Mouse (Mus musculus) embryonic facial prominence, embryonic 12.5 days (tissue): ENCODE measurements at regions not wholly inside any gene's neighbourhood (a gene's known extent, or its start where the extent isn't known, plus 50 kb on each side); places are given as distances from the start of the nearest gene placed in this dataset.

Experiments
- ATAC-seq: fragments of 200-750 bp; cut with Nextera tagmentation; 2 replicates; pipeline ENCODE4 v1.8.0; 2017; ENCODE audit not compliant: insufficient number of reproducible peaks, insufficient read depth, low FRiP score, low TSS enrichment
- H3K27ac ChIP-seq: fragments of 300-500 bp; sonication (generic); 2 replicates; pipeline ENCODE4 v1.5.1; 2016; ENCODE audit warnings: mild to moderate bottlenecking
- H3K27me3 ChIP-seq: fragments of 300-500 bp; sonication (generic); 2 replicates; pipeline ENCODE4 v1.6.1; 2016; ENCODE audit warnings: mild to moderate bottlenecking, moderate library complexity
- H3K36me3 ChIP-seq: fragments of 300-500 bp; sonication (generic); 2 replicates; pipeline ENCODE4 v1.6.1; 2016; ENCODE audit warnings: mild to moderate bottlenecking
- H3K4me1 ChIP-seq: fragments of 300-500 bp; sonication (generic); 2 replicates; pipeline ENCODE4 v1.6.1; 2016
- H3K4me2 ChIP-seq: fragments of 300-500 bp; sonication (generic); replicated peaks from 2 replicates; pipeline ENCODE4 v1.6.1; 2016; ENCODE audit warnings: mild to moderate bottlenecking, moderate library complexity
- H3K4me3 ChIP-seq: fragments of 300-500 bp; sonication (generic); 2 replicates; pipeline ENCODE4 v1.5.1; 2016; ENCODE audit warnings: mild to moderate bottlenecking
- H3K9ac ChIP-seq: fragments of 300-500 bp; sonication (generic); 2 replicates; pipeline ENCODE4 v1.6.1; 2016; ENCODE audit warnings: mild to moderate bottlenecking, moderate library complexity
- H3K9me3 ChIP-seq: fragments of 300-500 bp; sonication (generic); 2 replicates; pipeline ENCODE4 v1.6.1; 2016; ENCODE audit warnings: mild to moderate bottlenecking, moderate library complexity
- WGBS: fragments of 180-500 bp; shearing (Covaris S2); methylation state at CpG from one replicate; pipeline ENCODE4 v1.1.7; 2016; 5-methylcytosine and 5-hydroxymethylcytosine counted together

DNA sequence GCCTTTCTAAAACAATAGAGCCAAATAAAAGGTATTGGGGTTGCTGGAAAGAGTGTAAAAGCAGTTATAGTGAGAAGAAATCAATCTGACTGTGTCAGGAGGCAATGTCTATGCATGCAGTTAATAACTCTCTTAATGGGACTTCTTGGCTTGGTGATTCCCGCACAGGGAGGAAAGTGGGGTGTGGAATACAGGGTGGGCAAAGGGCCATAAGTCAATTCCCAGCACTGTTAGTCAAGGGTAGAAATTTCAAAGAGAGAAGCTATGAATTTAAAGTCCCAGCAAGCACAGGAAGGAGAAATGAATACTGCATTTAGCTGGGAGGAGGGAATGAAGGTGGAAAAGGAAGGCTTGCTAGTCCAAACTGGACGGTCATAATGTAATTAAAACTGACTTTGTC is 183.0 kb upstream of the Tle1 start:
- H3K4me1 ChIP-seq: peaks cover 11% of the 10 kb centered on the region
- 62% methylated on average over 2 of the region's 2 CpGs for WGBS

GRCm38 (mm10) chr4:72382517-72383147 is 181.9 kb upstream of the Tle1 start:
- Histone ChIP-seq H3K27ac (no peak overlapping the region), H3K4me2 (no peak overlapping the region), H3K4me1 (peaks cover 11% of the 10 kb centered on the region), H3K9me3 (no peaks in the 10 kb centered on the region), H3K36me3 (no peaks in the 10 kb centered on the region), H3K4me3 (no peak overlapping the region), H3K9ac (no peak overlapping the region), H3K27me3 (no peaks in the 10 kb centered on the region)
- no peak for ATAC-seq
- 78% methylated on average over 11 of the region's 11 CpGs for WGBS

More for the DNA sequence above, 183.0 kb upstream of the Tle1 start:
- Histone ChIP-seq H3K36me3 (no peaks in the 10 kb centered on the region), H3K27me3 (no peaks in the 10 kb centered on the region), H3K9ac (no peak overlapping the region), H3K4me3 (no peak overlapping the region), H3K27ac (no peak overlapping the region), H3K4me2 (no peak overlapping the region), H3K9me3 (no peaks in the 10 kb centered on the region)
- ATAC-seq: no peak

DNA sequence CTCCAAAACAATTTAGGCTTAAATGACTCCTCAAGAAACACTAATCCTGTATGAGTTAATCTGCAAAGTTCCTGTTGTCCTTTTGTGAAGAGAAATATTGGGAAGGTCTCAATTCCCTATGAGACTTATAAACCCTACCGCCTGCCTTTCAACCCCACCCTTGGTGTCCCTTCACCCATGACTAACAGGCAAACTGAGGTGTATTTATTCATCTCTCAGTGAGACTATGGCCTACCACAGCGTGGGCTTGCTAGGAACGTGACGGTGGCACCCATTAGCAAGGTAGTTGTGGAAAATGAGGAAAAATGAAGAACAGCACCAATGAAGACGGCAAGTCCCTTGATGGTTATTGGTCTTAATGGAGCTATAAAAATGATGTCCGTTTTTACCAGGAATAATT is 181.0 kb upstream of the Tle1 start:
- H3K4me3 ChIP-seq: no peak overlapping the region
- no peak overlapping the region for H3K4me2 ChIP-seq
- H3K9me3 ChIP-seq: no peaks in the 10 kb centered on the region
- H3K4me1 ChIP-seq: peaks cover 11% of the 10 kb centered on the region
- H3K9ac ChIP-seq: no peak overlapping the region
- no peaks in the 10 kb centered on the region for H3K36me3 ChIP-seq
- ATAC-seq: no peak
- 81% methylated on average over 6 of the region's 6 CpGs for WGBS
- no peaks in the 10 kb centered on the region for H3K27me3 ChIP-seq
- H3K27ac ChIP-seq: no peak overlapping the region

GRCm38 (mm10) chr4:72381116-72381515 is 180.4 kb upstream of the Tle1 start:
- no peak for ATAC-seq
- Histone ChIP-seq H3K4me3 (no peak overlapping the region), H3K36me3 (no peaks in the 10 kb centered on the region), H3K4me1 (peaks cover 11% of the 10 kb centered on the region), H3K27ac (no peak overlapping the region), H3K4me2 (no peak overlapping the region), H3K9me3 (no peaks in the 10 kb centered on the region), H3K9ac (no peak overlapping the region), H3K27me3 (no peaks in the 10 kb centered on the region)
- 70% methylated on average over 3 of the region's 3 CpGs for whole genome bisulfite sequencing

- no peak overlapping the region for H3K27ac ChIP-seq
- H3K4me2 ChIP-seq: no peak overlapping the region
- no peaks in the 10 kb centered on the region for H3K36me3 ChIP-seq
- H3K4me1 ChIP-seq: peaks cover 4% of the 10 kb centered on the region; the same call in 1 of the 2 replicates
- H3K4me3 ChIP-seq: no peak overlapping the region
- H3K9ac ChIP-seq: no peak overlapping the region
- ATAC-seq: no peak
- 92% methylated on average over 1 of the region's 1 CpGs for WGBS
- no peaks in the 10 kb centered on the region for H3K27me3 ChIP-seq
- H3K9me3 ChIP-seq: no peaks in the 10 kb centered on the region
Measured at GRCm38 (mm10) chr4:72379515-72379914, 178.8 kb upstream of the Tle1 start.

DNA sequence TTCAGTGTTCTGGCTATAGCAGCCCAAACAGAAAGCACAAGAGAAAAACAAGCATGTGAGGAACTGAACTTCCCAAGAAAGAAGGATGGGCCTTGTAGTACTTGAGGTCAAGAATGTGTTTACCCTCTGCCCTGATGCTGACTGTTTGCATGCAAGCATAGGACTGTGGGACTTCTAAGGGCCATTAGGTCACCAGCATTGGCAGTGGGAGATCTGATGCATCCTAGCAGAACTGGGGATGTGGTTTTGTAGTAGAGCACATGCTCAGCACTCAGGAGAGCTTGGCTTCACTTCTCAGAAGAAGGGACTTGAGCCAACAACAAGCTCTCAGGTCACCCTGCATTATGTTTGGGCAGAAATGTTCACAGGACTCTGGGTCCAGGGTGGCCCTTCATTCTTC is 178.3 kb upstream of the Tle1 start:
- ATAC-seq: no peak
- H3K27ac ChIP-seq: no peak overlapping the region

GRCm38 (mm10) chr4:72377520-72377919 is 176.8 kb upstream of the Tle1 start:
- H3K27me3 ChIP-seq: no peaks in the 10 kb centered on the region
- H3K4me3 ChIP-seq: no peak overlapping the region
- 54% methylated on average over 1 of the region's 1 CpGs for WGBS
- no peak overlapping the region for H3K4me2 ChIP-seq
- H3K27ac ChIP-seq: no peak overlapping the region
- H3K9ac ChIP-seq: no peak overlapping the region
- H3K9me3 ChIP-seq: no peaks in the 10 kb centered on the region
- no peaks in the 10 kb centered on the region for H3K4me1 ChIP-seq
- no peaks in the 10 kb centered on the region for H3K36me3 ChIP-seq
- ATAC-seq: no peak

More for the DNA sequence above, 178.3 kb upstream of the Tle1 start:
- Histone ChIP-seq H3K4me1 (no peaks in the 10 kb centered on the region), H3K9ac (no peak overlapping the region), H3K27me3 (no peaks in the 10 kb centered on the region), H3K9me3 (no peaks in the 10 kb centered on the region), H3K36me3 (no peaks in the 10 kb centered on the region), H3K4me2 (no peak overlapping the region), H3K4me3 (no peak overlapping the region)

- no peaks in the 10 kb centered on the region for H3K27me3 ChIP-seq
- no peaks in the 10 kb centered on the region for H3K9me3 ChIP-seq
- no peak overlapping the region for H3K4me2 ChIP-seq
- no peak overlapping the region for H3K27ac ChIP-seq
- no peaks in the 10 kb centered on the region for H3K36me3 ChIP-seq
- H3K9ac ChIP-seq: no peak overlapping the region
- H3K4me1 ChIP-seq: no peaks in the 10 kb centered on the region
- ATAC-seq: no peak
- WGBS: 74% methylated on average over 1 of the region's 1 CpGs
- no peak overlapping the region for H3K4me3 ChIP-seq
Measured at GRCm38 (mm10) chr4:72351985-72352384, 151.3 kb upstream of the Tle1 start.

DNA sequence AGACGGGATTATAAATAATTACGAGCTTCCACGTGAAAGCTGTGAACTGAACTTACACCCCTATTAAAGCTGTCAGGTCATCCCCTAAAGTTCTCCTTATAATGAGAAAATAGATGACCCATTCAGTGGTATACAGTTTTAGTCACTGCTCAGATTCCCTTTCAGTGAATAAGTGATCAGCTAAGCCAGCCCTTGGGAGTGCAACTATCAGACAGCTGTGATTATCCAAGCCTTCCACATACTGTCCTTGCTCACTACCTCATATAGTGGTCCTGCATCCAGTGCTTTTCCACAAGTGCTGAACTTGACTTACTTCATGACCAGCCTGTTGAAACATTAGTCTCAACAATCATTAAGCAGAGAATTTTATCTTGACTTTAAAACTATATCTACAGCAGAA is 131.2 kb upstream of the Tle1 start:
- no peak overlapping the region for H3K9ac ChIP-seq
- H3K27me3 ChIP-seq: no peaks in the 10 kb centered on the region
- H3K4me2 ChIP-seq: no peak overlapping the region
- H3K27ac ChIP-seq: no peak overlapping the region
- WGBS: 46% methylated on average over 3 of the region's 3 CpGs
- ATAC-seq: no peak
- H3K36me3 ChIP-seq: no peaks in the 10 kb centered on the region
- H3K9me3 ChIP-seq: no peaks in the 10 kb centered on the region
- no peak overlapping the region for H3K4me3 ChIP-seq
- H3K4me1 ChIP-seq: no peaks in the 10 kb centered on the region

DNA sequence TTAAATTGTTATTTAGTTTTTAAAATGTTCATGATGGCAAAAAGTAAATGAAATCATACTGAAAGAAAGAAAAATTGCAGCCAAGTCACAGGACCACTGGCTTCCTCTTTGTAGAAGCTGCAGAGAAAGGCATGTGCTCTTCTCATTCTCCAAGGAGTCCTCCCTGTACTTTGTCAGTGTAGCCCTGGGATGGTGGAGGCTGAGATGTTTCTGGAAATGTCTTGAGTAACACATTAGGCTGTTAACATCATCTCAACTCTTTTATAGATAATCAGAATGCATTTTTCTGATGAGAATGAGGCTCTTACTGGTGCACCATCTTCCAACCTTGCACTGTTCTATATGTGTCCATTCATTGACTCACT is 128.3 kb upstream of the Tle1 start:
- H3K4me2 ChIP-seq: no peak overlapping the region
- ATAC-seq: no peak
- H3K27ac ChIP-seq: no peak overlapping the region
- H3K9ac ChIP-seq: no peak overlapping the region
- H3K4me3 ChIP-seq: no peak overlapping the region
- no peaks in the 10 kb centered on the region for H3K27me3 ChIP-seq
- no peaks in the 10 kb centered on the region for H3K9me3 ChIP-seq
- no peaks in the 10 kb centered on the region for H3K36me3 ChIP-seq
- H3K4me1 ChIP-seq: no peaks in the 10 kb centered on the region

- no peak for ATAC-seq
- Histone ChIP-seq H3K4me3 (no peak overlapping the region), H3K9me3 (no peaks in the 10 kb centered on the region), H3K36me3 (no peaks in the 10 kb centered on the region), H3K9ac (no peak overlapping the region), H3K27me3 (no peaks in the 10 kb centered on the region), H3K4me2 (no peak overlapping the region), H3K4me1 (no peaks in the 10 kb centered on the region), H3K27ac (no peak overlapping the region)
- 92% methylated on average over 2 of the region's 2 CpGs for WGBS
Measured at GRCm38 (mm10) chr4:72328282-72329025, 127.7 kb upstream of the Tle1 start.

DNA sequence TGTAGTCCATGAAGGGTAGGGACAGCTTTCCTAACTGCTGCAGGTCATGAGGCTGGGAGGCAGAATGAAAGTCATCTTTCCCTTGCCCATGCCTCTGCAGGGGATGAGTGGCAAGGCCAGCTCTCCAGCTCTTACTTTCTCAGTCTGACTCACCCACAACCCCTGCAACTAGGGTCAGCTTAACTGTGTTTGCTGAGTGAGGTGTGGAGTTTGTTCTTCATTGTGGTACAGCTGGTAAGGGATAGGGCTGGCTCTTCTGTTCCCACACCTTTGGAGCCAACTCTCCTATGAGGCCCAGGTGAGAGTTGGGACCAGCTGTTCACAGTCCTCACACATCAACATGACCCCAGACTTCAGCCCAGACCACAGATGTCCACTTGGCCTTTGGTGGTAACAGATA is 124.2 kb upstream of the Tle1 start:
- H3K4me2 ChIP-seq: no peak overlapping the region
- H3K36me3 ChIP-seq: no peaks in the 10 kb centered on the region
- no peak overlapping the region for H3K27ac ChIP-seq
- H3K27me3 ChIP-seq: no peaks in the 10 kb centered on the region
- H3K4me3 ChIP-seq: no peak overlapping the region
- no peak overlapping the region for H3K9ac ChIP-seq
- ATAC-seq: no peak
- no peaks in the 10 kb centered on the region for H3K4me1 ChIP-seq
- H3K9me3 ChIP-seq: no peaks in the 10 kb centered on the region
